Mouse (Mus musculus): ENCODE data around the gene Clmn.

GRCm38 (mm10) chr12:104865166-104865535 lies 275 bp upstream of the Clmn start:
- no peak for TF ChIP-seq CTCF (IDR thresholded peaks at IDR 0.05; ENCODE audit: low read depth)
- no peak for TF ChIP-seq EP300 (IDR thresholded peaks at IDR 0.05; ENCODE audit: low read depth)

All from heart, postnatal 0 days (tissue).